Mouse (Mus musculus) G1E (cell line): ENCODE data around the gene 1700037H04Rik.

Experiments
- CTCF ChIP-seq: IDR thresholded peaks from 2 replicates; pipeline ENCODE4 v1.5.1; 2012; ENCODE audit warnings: low read depth, low read length, inconsistent platforms, mixed read lengths
- GATA1 ChIP-seq: IDR thresholded peaks from 2 replicates; pipeline ENCODE4 v1.6.1; 2012; ENCODE audit warnings: borderline replicate concordance, low read length, inconsistent platforms, mixed read lengths
- TAL1 ChIP-seq: conservative IDR thresholded peaks from 2 replicates; pipeline ENCODE4 v1.6.1; 2012; ENCODE audit warnings: low read depth, low read length, inconsistent platforms, mixed read lengths

GRCm38 (mm10) chr2:131118968-131119574 is 40.8 kb downstream of the 1700037H04Rik start:
- no peak for TF ChIP-seq CTCF
- no peak for TF ChIP-seq GATA1
- no peak for TF ChIP-seq TAL1
